Mouse (Mus musculus) urinary bladder, postnatal 36 days (tissue): ENCODE data around the gene Trpm8.

Source experiments
- DNase-seq, 2 experiments: peaks; one replicate each; pipeline ENCODE4 v3.0.0; 2022; ENCODE audit warnings: low spot score in 2 of 2, mixed read lengths in 1 of 2

The Trpm8 gene

GRCm38 (mm10) chr1:88301121-88302014 lies 23.9 kb downstream of the Trpm8 start:
- no peak for DNase-seq

DNA sequence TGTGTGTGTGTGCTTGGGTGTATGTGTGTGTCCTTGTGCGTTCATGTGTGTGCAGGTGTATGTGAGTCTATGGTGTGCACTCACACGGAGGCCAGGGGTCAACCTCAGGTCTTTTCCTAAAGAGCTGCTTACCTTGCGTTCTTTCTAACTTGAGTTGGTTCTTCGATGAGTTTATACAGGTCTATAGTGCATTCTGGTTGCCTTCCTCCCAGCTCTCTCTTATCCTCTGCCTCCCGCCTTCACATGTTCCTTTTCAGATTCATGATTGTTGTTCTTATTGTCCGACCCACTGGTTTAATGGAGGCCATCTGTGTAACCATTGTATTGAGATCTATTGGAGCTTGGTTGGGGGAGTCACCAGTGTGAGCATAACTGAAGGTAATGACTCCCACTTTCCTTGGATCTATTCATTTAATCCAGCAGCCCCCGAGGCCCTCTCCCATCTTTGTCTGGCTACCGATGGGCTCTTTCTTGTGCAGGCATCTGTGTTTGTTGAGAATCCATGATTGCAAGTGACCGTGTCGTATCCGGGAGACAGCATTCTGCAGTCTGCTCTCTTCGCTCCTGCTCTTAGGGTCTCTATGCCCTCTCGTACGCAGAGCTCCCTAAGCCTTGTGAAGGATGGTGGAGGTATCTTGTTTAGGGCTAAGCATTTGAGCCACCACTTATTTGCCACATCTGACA lies 24.7 kb downstream of the Trpm8 start:
- DNase-seq, result no peak

GRCm38 (mm10) chr1:88303762-88304161 lies 26.3 kb downstream of the Trpm8 start:
- no peak for DNase-seq

GRCm38 (mm10) chr1:88304261-88304985 lies 27.0 kb downstream of the Trpm8 start:
- DNase-seq, result no peak

GRCm38 (mm10) chr1:88305018-88305795 lies 27.7 kb downstream of the Trpm8 start:
- no peak for DNase-seq

DNA sequence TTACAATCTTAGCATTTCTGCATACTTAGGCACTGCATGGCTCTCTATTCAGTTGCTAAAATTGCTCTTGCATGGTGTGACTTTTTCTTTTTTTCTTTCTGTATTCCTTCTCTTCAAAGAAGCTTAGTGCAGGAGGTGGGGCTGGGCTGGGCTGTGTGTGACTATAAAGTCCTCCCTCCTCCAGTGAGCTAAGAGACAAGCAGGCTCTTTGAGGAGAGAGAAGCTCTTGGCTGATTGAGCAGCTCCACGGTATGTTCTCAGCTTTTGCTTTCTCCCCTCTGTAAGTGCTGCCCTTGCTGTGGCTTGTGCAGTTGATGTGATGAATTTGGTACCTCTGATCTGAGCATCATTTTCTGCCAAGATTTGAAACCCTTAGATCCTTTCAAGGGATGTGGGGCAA lies 29.1 kb downstream of the Trpm8 start:
- DNase-seq, result no peak

- DNase-seq, result no peak
These were observed 29.7 kb downstream of the Trpm8 start for GRCm38 (mm10) chr1:88307180-88307579.

- DNase-seq, result no peak
These were observed 31.6 kb downstream of the Trpm8 start for GRCm38 (mm10) chr1:88309020-88309419.

- no peak for DNase-seq
These were observed 32.4 kb downstream of the Trpm8 start for GRCm38 (mm10) chr1:88309905-88310304.

DNA sequence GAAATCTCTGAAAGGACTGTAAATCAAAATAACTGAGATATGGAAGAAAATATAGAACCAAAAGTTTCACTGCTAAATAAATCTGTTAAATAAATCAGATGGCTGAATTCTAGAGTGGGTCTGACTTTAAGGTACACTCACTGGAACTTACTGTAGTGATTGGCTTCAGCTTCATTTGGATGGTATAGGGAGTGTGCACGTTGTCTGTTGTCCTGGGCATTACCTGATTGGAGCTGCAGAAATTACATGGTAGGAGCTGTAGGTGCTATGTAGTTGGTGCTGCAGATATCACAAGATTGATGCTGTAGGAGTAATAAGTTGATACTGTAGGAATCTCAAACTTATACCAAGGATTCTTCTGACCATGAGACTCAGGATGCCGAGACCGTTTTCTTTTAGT lies 32.9 kb downstream of the Trpm8 start:
- DNase-seq, result no peak

DNA sequence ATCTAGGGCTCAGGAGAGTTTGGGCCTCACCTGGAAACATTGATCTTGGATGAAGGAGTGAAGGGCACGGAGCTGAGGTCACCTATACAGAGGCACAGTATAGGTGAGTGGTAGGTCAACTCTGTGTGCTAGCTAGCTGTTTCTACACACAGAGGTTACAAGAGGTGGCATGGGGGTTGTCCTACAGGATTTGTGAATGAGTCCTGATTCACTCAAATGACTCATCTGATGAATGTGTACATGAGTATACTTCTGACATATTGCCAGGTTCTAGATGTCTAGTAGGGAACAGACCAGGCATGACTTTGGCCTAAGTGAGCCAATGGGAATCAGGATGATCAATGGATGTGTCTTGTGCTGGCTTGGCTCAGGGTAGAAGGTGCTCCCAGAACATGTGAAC lies 39.8 kb downstream of the Trpm8 start:
- DNase-seq, result no peak

- no peak for DNase-seq
These were observed 41.1 kb downstream of the Trpm8 start for GRCm38 (mm10) chr1:88318531-88319060.

DNA sequence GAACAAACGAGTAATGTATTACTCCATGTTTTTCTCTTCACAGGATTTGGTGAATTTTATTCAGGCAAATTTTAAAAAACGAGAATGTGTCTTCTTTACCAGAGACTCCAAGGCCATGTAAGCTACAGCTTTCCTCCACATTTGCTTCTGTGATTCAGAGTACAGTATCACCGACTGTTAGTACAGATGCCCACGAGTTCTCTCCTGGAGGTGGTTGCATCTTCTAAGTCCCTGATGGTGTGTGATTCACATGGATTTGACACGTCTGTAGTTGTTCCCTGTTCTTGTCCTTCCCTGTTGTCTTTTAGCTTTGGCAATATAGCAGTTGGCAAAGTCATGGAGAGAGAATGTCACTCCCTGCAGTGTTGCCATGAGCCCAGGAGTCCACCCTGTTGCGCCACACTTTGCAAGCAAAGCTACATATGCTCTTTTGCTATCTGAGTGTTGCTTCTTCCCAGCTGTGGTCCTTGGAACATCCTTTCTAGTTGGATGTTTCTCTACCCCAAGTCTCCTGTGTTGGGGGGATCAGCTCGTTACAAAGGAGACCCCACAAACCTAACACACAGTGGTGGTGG lies 43.4 kb downstream of the Trpm8 start:
- DNase-seq, result no peak

DNA sequence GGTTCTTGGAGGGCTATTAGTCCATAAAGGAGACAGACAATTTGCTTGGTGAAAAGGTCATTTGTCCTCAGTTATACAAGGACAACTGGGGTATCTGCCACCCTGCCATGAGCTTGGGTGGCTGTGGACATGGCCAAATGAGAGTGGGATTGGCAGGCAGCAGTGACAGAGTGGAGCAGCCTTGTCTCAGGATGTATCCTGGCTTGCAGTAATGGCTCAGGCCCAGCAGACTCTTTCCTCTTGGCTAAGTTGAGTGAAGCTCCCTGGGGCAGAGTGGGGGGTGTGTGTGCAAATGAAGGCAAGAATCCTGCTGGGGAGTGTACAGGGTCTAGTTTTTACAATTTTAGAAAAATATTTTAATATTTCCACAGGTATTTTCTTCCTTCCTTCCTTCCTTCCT lies 44.7 kb downstream of the Trpm8 start:
- no peak for DNase-seq

- no peak for DNase-seq
These were observed 45.6 kb downstream of the Trpm8 start for GRCm38 (mm10) chr1:88323101-88323500.

- no peak for DNase-seq
These were observed 62.0 kb downstream of the Trpm8 start for GRCm38 (mm10) chr1:88339481-88339880.

GRCm38 (mm10) chr1:88342615-88343014 lies 65.2 kb downstream of the Trpm8 start:
- DNase-seq, result no peak

DNA sequence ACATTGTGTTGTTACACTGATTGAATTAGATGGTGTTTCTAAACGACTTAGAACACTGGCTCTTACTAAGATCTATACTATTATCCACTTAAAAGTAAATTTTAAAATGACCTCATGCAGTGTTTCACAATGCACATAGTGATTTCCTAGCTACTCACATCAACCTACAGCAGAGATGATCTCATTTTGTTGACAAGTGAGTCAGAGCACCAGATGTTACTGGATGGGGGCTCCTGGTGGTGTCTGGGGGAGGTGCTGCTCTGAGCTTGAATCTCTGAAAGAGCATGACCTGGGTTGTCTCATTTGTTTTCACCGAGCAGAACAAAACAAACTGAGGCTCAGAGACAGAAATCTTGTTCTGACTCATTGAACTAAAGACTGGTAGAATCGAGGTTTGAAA lies 68.1 kb downstream of the Trpm8 start:
- DNase-seq, result no peak

GRCm38 (mm10) chr1:88348496-88349005 lies 71.1 kb downstream of the Trpm8 start:
- DNase-seq, result no peak

DNA sequence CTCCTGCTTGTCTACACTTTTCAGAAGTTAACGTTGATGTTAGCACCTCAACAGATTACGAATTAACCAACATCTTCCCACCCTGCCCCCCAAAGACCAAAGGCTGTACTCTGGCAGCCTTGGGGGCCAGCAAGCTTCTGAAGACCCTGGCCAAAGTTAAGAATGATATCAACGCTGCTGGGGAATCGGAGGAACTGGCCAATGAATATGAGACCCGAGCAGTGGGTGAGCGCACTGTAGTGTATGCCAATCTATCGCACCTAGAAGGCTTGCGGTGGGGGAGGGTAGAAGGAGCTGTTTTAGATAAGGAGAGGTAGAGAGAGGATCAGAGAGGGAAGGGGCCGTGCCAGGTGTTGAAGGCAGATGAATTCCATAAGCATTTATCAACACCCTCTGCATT lies 73.3 kb downstream of the Trpm8 start:
- DNase-seq, result no peak

DNA sequence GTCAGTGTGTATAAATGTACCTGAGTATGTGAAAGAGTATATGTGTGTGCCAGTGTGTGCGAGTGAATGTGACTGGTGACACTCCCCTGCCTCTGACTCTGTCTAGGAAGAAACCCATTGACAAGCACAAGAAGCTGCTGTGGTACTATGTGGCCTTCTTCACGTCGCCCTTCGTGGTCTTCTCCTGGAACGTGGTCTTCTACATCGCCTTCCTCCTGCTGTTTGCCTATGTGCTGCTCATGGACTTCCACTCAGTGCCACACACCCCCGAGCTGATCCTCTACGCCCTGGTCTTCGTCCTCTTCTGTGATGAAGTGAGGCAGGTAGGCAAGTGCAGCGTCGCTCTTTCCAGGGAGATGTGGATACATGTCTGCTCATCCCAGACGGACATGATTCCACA lies 77.6 kb downstream of the Trpm8 start:
- DNase-seq, result no peak
